Mouse (Mus musculus) kidney, postnatal 10 days (tissue): ENCODE measurements around the gene Slc12a6.

Source experiments
- DNase-seq: peaks from one replicate; pipeline ENCODE4 v3.0.0; 2021; ENCODE audit warnings: mixed read lengths

Gene Slc12a6

DNA sequence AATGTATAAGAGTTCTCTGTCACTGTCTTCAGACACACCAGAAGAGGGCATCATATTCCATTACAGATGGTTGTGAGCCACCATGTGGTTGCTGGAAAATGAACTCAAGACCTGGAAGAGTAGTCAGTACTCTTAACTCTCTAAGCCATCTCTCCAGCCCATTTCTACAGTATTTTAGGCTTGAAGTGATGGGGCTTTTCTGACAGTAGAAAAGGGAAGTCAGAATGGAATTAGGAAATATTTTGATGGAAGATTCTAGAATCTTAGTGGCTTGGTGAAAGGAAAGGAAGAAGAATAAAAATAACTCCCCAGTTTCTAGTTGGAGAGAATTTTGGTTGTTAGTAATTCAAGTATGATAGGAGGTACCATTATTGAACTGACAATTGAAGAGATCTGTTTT is 128.3 kb downstream of the Slc12a6 start:
- DNase-seq = no peak

DNA sequence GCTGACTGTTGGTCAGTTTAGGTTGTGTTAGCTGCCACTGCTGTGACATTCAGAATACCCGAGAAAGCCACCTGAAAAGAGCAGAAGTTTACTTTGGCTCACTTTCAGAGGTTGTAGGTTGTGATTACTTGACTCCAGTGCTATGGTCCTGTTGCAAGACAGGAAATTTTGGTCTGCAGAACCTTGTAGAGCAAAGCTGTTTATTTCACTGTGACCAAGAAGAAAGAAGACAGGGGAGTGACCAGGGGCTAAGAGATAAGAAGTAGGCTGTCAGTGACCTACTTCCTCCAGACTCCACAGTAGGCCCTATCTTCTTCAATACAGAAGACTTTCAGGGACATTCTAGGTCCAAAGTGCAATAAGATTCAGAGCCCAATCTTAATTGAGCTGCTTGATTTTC is 131.0 kb downstream of the Slc12a6 start:
- DNase-seq = no peak

DNA sequence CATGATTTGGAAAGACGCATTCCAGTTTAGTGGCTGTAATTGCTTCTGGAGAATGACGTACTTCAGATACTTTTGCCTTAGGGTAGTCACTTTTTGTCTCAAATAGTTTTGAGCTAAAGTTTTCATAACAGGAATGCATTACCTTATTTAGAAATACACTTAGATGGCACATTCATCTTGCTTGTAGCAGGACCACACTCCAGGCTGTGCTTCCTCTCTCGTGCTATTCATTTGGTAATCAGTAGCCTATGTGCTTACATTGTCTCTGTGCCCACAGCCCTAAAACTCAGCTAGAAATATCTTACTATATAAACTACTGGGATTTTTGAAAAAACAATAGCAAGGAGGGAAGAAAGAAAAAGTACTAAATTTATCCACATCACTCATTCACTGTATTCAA is 141.4 kb downstream of the Slc12a6 start:
- DNase-seq = no peak
